Mouse (Mus musculus): ENCODE measurements around the gene Syne1. TPM values are rescaled to one million over a fixed set of nuclear protein-coding genes. Genes with fewer than 3 reads are reported as not detected.

Syne1 gene
- polyA plus RNA-seq, 1 experiment from 2014 or later, result 5.6 TPM

- Histone ChIP-seq H3K4me3 (replicated peaks) (peak overlapping the region; percentile 10; the same call in 1 of the 2 replicates), H3K4me2 (peak overlapping the region; percentile 40; the same call in 1 of the 2 replicates), H3K36me3 (no peaks in the 10 kb centered on the region), H3K9ac (no peak overlapping the region), H3K9me3 (replicated peaks) (no peaks in the 10 kb centered on the region), H3K27me3 (no peaks in the 10 kb centered on the region), H3K4me1 (peaks cover 7% of the 10 kb centered on the region), H3K27ac (no peak overlapping the region)
- no peak for ATAC-seq (replicated peaks; ENCODE audit: low FRiP score)
- WGBS, result 60% methylated on average over 6 of the region's 6 CpGs
Measured at GRCm38 (mm10) chr10:5288262-5288661, 263.0 kb downstream of the Syne1 start.

DNA sequence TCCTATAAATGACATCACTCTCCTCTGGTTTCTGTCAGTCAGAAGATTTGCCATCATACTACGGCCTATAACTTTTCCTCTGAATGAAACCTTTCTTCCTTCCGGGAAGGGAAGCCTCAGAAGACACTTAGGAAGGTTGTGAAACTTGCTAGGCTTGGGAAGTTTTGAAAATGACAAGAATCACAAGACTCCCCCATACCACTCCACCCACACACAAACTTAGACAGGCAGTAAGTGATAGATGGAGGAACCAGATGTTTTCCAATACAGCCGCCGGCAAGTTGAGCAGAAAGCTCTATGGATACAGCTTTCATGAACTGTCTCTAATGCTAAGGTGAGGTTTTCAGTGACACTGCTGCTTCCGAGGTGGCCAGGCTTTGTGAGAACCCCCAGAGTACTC lies 275.5 kb downstream of the Syne1 start:
- WGBS, result 69% methylated on average over 5 of the region's 5 CpGs
- H3K4me2 ChIP-seq, result no peak overlapping the region
- H3K27ac ChIP-seq, result no peak overlapping the region
- no peak for ATAC-seq (replicated peaks; ENCODE audit: low FRiP score)
- H3K4me1 ChIP-seq, result no peaks in the 10 kb centered on the region
- H3K36me3 ChIP-seq, result no peaks in the 10 kb centered on the region
- H3K27me3 ChIP-seq, result no peaks in the 10 kb centered on the region
- no peaks in the 10 kb centered on the region for H3K9me3 ChIP-seq (replicated peaks)
- no peak overlapping the region for H3K4me3 ChIP-seq (replicated peaks)
- H3K9ac ChIP-seq, result no peak overlapping the region

DNA sequence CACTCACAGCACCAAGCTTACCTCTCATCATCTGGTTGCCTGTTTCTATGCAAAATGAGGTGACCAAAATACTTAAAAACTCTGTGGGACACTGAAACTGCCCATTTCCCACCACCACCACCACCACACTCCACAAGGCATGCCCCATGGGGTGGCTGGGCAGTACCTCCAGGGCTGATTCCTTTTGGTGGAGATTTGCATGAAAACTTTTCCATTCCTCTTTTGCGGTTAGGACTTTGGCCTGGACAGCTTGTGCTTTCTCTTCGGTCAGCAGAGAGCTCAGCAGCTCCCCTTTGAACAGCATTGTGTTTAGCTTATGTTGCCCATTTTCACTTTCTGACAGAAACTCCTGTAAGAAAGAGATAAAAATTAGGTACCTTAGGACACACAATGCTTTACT lies 280.6 kb downstream of the Syne1 start:
- no peak for ATAC-seq (replicated peaks; ENCODE audit: low FRiP score)
- Histone ChIP-seq H3K36me3 (no peaks in the 10 kb centered on the region), H3K9ac (no peak overlapping the region), H3K27me3 (no peaks in the 10 kb centered on the region), H3K9me3 (replicated peaks) (no peaks in the 10 kb centered on the region), H3K4me2 (no peak overlapping the region), H3K4me3 (replicated peaks) (no peak overlapping the region), H3K4me1 (no peaks in the 10 kb centered on the region), H3K27ac (no peak overlapping the region)
- WGBS, result 93% methylated on average over 2 of the region's 2 CpGs

DNA sequence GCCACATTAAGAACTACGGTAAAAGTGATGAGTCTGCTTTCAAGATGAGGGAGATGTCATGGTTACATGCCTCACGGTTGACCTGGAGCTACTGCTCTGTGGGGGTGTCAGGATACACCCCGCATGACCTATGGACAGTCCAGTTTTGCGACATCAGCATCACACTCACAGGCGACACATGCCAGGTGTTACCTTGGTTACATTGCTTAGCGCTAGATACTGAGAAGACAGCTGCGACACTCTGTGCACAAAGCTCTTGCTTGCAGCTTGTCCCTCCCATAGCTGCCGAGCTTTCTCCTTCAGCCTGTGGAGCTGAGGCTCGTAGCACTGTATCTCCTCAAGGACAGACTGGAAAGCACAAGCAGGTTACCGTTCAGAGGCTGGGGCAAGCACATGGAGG lies 286.9 kb downstream of the Syne1 start:
- no peaks in the 10 kb centered on the region for H3K4me1 ChIP-seq
- no peak overlapping the region for H3K4me2 ChIP-seq
- H3K4me3 ChIP-seq (replicated peaks), result no peak overlapping the region
- no peak overlapping the region for H3K27ac ChIP-seq
- H3K36me3 ChIP-seq, result no peaks in the 10 kb centered on the region
- 46% methylated on average over 10 of the region's 10 CpGs for WGBS
- no peaks in the 10 kb centered on the region for H3K27me3 ChIP-seq
- H3K9ac ChIP-seq, result no peak overlapping the region
- H3K9me3 ChIP-seq (replicated peaks), result no peaks in the 10 kb centered on the region
- ATAC-seq (replicated peaks; ENCODE audit: low FRiP score), result peak; percentile 36

DNA sequence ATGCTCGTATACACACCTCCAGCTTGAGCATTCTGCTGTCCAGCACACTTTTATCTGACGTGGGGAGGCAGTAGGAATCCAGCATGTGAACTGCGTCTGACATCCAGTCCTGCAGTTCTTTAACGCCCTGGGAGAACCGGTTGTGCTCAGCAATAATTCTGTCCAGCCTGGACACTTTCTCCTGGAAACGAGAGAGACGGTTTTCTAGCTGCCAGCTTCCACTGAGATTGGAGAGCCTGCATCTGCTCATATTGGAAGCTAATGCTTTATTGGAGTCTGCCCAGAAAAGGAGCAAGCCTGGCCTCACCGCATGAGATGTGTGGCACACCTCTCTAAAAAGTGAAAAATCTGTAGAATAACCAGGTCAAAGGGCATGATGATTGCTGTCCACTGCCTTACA lies 288.6 kb downstream of the Syne1 start:
- H3K4me1 ChIP-seq, result no peaks in the 10 kb centered on the region
- 0 out of 2 replicates have a peak, but pooled peaks cover 4% of the 10 kb centered on the region for H3K36me3 ChIP-seq
- no peak overlapping the region for H3K4me2 ChIP-seq
- no peak overlapping the region for H3K9ac ChIP-seq
- no peak overlapping the region for H3K27ac ChIP-seq
- WGBS, result 51% methylated on average over 8 of the region's 8 CpGs
- no peak overlapping the region for H3K4me3 ChIP-seq (replicated peaks)
- no peak for ATAC-seq (replicated peaks; ENCODE audit: low FRiP score)
- H3K27me3 ChIP-seq, result no peaks in the 10 kb centered on the region
- no peaks in the 10 kb centered on the region for H3K9me3 ChIP-seq (replicated peaks)

DNA sequence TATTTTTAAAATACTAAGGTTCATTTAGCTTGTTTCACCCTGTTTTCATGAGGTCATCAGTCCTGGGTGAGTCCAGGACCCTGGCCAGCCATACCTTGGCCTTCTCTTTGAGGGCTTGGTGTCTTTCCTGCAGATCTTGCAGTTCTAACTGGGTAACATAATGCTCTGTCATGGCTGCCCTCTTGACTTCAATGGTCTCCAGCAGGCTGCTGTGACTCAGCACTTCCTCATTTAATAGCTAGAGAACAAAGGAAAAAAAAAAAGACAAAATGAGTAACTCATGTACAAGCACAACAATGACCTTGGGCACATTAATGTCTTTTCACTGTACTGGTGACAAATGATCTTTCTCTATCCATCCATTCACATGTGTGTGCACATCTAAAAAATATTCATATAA lies 294.6 kb downstream of the Syne1 start:
- Histone ChIP-seq H3K4me1 (0 out of 2 replicates have a peak, but pooled peaks cover 3% of the 10 kb centered on the region), H3K36me3 (0 out of 2 replicates have a peak, but pooled peaks cover 4% of the 10 kb centered on the region), H3K4me3 (replicated peaks) (no peak overlapping the region), H3K27ac (no peak overlapping the region), H3K9ac (no peak overlapping the region), H3K9me3 (replicated peaks) (no peaks in the 10 kb centered on the region), H3K4me2 (no peak overlapping the region), H3K27me3 (no peaks in the 10 kb centered on the region)
- no peak for ATAC-seq (replicated peaks; ENCODE audit: low FRiP score)

DNA sequence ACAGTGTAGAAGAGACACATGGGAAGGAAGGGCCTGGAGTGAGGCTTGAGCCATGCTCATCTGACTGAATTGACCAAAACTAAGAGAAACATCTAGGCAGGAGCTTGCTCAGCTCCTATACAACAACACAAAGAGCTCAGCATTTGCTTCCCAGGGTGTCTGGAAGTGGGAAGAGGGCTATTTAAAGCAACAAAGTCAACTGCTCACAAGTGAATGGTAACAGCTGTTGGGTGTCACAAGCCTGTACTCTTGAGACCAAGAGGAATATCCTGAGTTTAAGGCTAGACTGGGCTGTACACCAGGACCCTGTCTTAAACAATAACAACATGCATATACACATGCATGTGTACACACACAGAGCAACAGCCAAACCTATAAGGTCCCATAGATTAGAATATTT lies 297.5 kb downstream of the Syne1 start:
- Histone ChIP-seq H3K27me3 (no peaks in the 10 kb centered on the region), H3K9me3 (replicated peaks) (no peaks in the 10 kb centered on the region), H3K27ac (no peak overlapping the region; the same call in 1 of the 2 replicates), H3K36me3 (0 out of 2 replicates have a peak, but pooled peaks cover 4% of the 10 kb centered on the region), H3K9ac (no peak overlapping the region), H3K4me1 (peaks cover 7% of the 10 kb centered on the region; the same call in 1 of the 2 replicates), H3K4me3 (replicated peaks) (no peak overlapping the region), H3K4me2 (no peak overlapping the region)
- peak; percentile 43; the same call in 1 of the 2 replicates for ATAC-seq (replicated peaks; ENCODE audit: low FRiP score)

GRCm38 (mm10) chr10:5250702-5251101 lies 300.6 kb downstream of the Syne1 start:
- WGBS, result 49% methylated on average over 10 of the region's 10 CpGs
- Histone ChIP-seq H3K27ac (no peak overlapping the region), H3K9ac (no peak overlapping the region), H3K9me3 (replicated peaks) (no peaks in the 10 kb centered on the region), H3K36me3 (no peaks in the 10 kb centered on the region), H3K27me3 (no peaks in the 10 kb centered on the region), H3K4me2 (no peak overlapping the region), H3K4me1 (peaks cover 7% of the 10 kb centered on the region; the same call in 1 of the 2 replicates), H3K4me3 (replicated peaks) (no peak overlapping the region)
- ATAC-seq (replicated peaks; ENCODE audit: low FRiP score), result 0 out of 2 replicates have a peak, but pooled peaks have one; percentile 19

- Histone ChIP-seq H3K36me3 (no peaks in the 10 kb centered on the region), H3K27ac (no peak overlapping the region), H3K4me1 (peaks cover 13% of the 10 kb centered on the region), H3K9ac (no peak overlapping the region), H3K4me3 (replicated peaks) (no peak overlapping the region), H3K4me2 (no peak overlapping the region), H3K27me3 (peaks cover 7% of the 10 kb centered on the region; the same call in 1 of the 2 replicates), H3K9me3 (replicated peaks) (no peaks in the 10 kb centered on the region)
- 72% methylated on average over 4 of the region's 4 CpGs for WGBS
- no peak for ATAC-seq (replicated peaks; ENCODE audit: low FRiP score)
Measured at GRCm38 (mm10) chr10:5239680-5240079, 311.6 kb downstream of the Syne1 start.

DNA sequence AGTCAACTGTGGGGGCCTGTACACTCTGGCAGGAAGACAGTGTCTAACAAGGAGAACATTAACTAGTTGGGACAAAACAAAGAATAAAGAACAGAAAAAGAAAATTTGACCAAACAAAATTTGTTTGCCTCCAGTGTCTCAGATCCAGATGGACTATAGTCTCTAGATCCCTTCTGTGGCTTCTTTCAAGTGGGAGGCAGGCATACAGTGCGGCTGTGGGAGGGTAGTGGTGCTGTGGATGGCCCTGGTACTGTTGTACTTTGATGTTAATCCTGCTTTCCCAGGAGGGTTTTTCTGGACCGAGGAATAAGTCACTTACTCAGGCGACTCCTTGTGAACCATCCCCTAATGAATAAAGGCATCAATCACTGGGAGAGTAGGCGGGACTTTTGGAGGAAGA lies 314.4 kb downstream of the Syne1 start:
- H3K9ac ChIP-seq, result no peak overlapping the region
- ATAC-seq (replicated peaks; ENCODE audit: low FRiP score), result peak; percentile 49
- no peak overlapping the region for H3K4me2 ChIP-seq
- H3K9me3 ChIP-seq (replicated peaks), result no peaks in the 10 kb centered on the region
- 37% methylated on average over 4 of the region's 4 CpGs for WGBS
- peaks cover 15% of the 10 kb centered on the region for H3K27me3 ChIP-seq
- H3K4me3 ChIP-seq (replicated peaks), result no peak overlapping the region
- H3K4me1 ChIP-seq, result peaks cover 13% of the 10 kb centered on the region
- no peaks in the 10 kb centered on the region for H3K36me3 ChIP-seq
- H3K27ac ChIP-seq, result no peak overlapping the region

GRCm38 (mm10) chr10:5236171-5236570 lies 315.1 kb downstream of the Syne1 start:
- H3K4me2 ChIP-seq, result no peak overlapping the region
- H3K4me3 ChIP-seq (replicated peaks), result no peak overlapping the region
- no peak overlapping the region for H3K27ac ChIP-seq
- H3K9ac ChIP-seq, result no peak overlapping the region
- 62% methylated on average over 3 of the region's 3 CpGs for WGBS
- no peaks in the 10 kb centered on the region for H3K36me3 ChIP-seq
- ATAC-seq (replicated peaks; ENCODE audit: low FRiP score), result peak; percentile 86
- no peaks in the 10 kb centered on the region for H3K9me3 ChIP-seq (replicated peaks)
- peaks cover 20% of the 10 kb centered on the region for H3K27me3 ChIP-seq
- H3K4me1 ChIP-seq, result peaks cover 13% of the 10 kb centered on the region

GRCm38 (mm10) chr10:5234721-5235501 lies 316.4 kb downstream of the Syne1 start:
- H3K9ac ChIP-seq, result no peak overlapping the region
- peaks cover 13% of the 10 kb centered on the region for H3K4me1 ChIP-seq
- peaks cover 20% of the 10 kb centered on the region for H3K27me3 ChIP-seq
- no peak overlapping the region for H3K4me3 ChIP-seq (replicated peaks)
- 65% methylated on average over 9 of the region's 9 CpGs for WGBS
- H3K9me3 ChIP-seq (replicated peaks), result no peaks in the 10 kb centered on the region
- no peak overlapping the region for H3K4me2 ChIP-seq
- no peaks in the 10 kb centered on the region for H3K36me3 ChIP-seq
- no peak for ATAC-seq (replicated peaks; ENCODE audit: low FRiP score)
- no peak overlapping the region for H3K27ac ChIP-seq
